Mouse (Mus musculus) testis, adult 2 months (tissue): ENCODE results near the gene Gja8. TPM values are rescaled to one million over a fixed set of nuclear protein-coding genes. Genes with fewer than 3 reads are reported as not detected.

Experiments
- H3K27ac ChIP-seq: fragments of 200-500 bp; 2 replicates; pipeline ENCODE4 v1.5.1; 2012; ENCODE audit warnings: low read depth, low read length; ENCODE audit not compliant: control insufficient read depth, insufficient read depth
- H3K27me3 ChIP-seq: fragments of 200-500 bp; 2 replicates; pipeline ENCODE4 v1.6.1; 2012; ENCODE audit warnings: mild to moderate bottlenecking, low read length, moderate library complexity; ENCODE audit not compliant: control insufficient read depth, insufficient read depth
- H3K36me3 ChIP-seq: fragments of 200-500 bp; 2 replicates; pipeline ENCODE4 v1.6.1; 2012; ENCODE audit warnings: mild to moderate bottlenecking, low read length; ENCODE audit not compliant: control insufficient read depth, insufficient read depth
- H3K4me1 ChIP-seq: fragments of 200-500 bp; 2 replicates; pipeline ENCODE4 v1.6.1; 2012; ENCODE audit warnings: low read length; ENCODE audit not compliant: control insufficient read depth, insufficient read depth
- H3K4me3 ChIP-seq: fragments of 200-500 bp; 2 replicates; pipeline ENCODE4 v1.5.1; 2012; ENCODE audit warnings: low read depth, mild to moderate bottlenecking, low read length, moderate library complexity, mixed read lengths; ENCODE audit not compliant: control insufficient read depth
- CTCF ChIP-seq: fragments of 200-500 bp; IDR thresholded peaks from 2 replicates; pipeline ENCODE4 v1.5.1; 2012; ENCODE audit warnings: low read depth, mild to moderate bottlenecking, inconsistent platforms, low read length, moderate library complexity; ENCODE audit not compliant: control insufficient read depth, insufficient read depth, insufficient replicate concordance
- POLR2A ChIP-seq: fragments of 200-500 bp; IDR thresholded peaks from 2 replicates; pipeline ENCODE4 v1.6.1; 2012; ENCODE audit warnings: low read depth, mild to moderate bottlenecking, inconsistent platforms, low read length, moderate library complexity; ENCODE audit not compliant: control insufficient read depth
- polyA plus RNA-seq: library from polyadenylated mRNA; depleted of rRNA; stranded (reverse); fragments of >200 nt; gene quantifications from 2 replicates; pipeline ENCODE4 v1.2.3, GENCODE M21; 2012; rRNA removed

Gene Gja8
- polyA plus RNA-seq, result 0.19 and 0.23 TPM in 2 replicates

DNA sequence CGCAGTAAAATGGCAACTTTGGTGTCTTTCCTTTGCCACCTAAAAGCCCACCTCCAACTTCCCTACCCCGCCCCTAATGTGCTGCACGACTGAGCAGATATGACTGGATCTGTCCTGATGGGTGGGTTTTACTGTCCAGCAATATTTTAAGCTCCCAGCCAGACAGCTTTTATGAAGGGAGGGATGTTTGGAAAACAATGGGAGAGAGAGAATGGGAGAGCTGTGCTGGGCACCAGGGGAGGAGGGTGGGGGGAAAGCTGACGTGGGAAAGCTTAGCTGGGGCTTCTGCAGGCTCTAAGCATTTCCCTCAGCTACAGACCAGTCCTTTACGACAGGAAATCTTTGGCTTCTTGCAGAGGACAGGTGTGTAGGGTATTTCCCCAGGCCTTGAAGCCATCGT lies at the start of gene Gja8:
Gene Gja8, minus strand, starts transcription at position 101 of the 400 bp plus-strand sequence.
- H3K4me3 ChIP-seq, result no peak within 1 kb of the TSS
- no peak within 1 kb of the TSS for H3K27ac ChIP-seq
- no peak for TF ChIP-seq POLR2A
- no peak for TF ChIP-seq CTCF
- H3K36me3 ChIP-seq, result no peaks in the 10 kb centered on the region
- no peaks in the 10 kb centered on the region for H3K4me1 ChIP-seq
- H3K27me3 ChIP-seq, result no peaks in the 10 kb centered on the region

- no peaks in the 10 kb centered on the region; the same call in 1 of the 2 replicates for H3K4me1 ChIP-seq
Measured at GRCm38 (mm10) chr3:96974467-96974866, 48.6 kb upstream of the Gja8 start.

GRCm38 (mm10) chr3:96970986-96971385 lies 45.2 kb upstream of the Gja8 start:
- TF ChIP-seq POLR2A (no peak), CTCF (no peak)
- Histone ChIP-seq H3K4me3 (no peak overlapping the region), H3K27me3 (no peaks in the 10 kb centered on the region), H3K27ac (no peak overlapping the region), H3K36me3 (no peaks in the 10 kb centered on the region), H3K4me1 (no peaks in the 10 kb centered on the region; the same call in 1 of the 2 replicates)

More at GRCm38 (mm10) chr3:96974467-96974866, 48.6 kb upstream of the Gja8 start:
- no peak overlapping the region for H3K27ac ChIP-seq
- H3K27me3 ChIP-seq, result no peaks in the 10 kb centered on the region
- TF ChIP-seq POLR2A (no peak), CTCF (no peak)
- H3K36me3 ChIP-seq, result no peaks in the 10 kb centered on the region
- H3K4me3 ChIP-seq, result no peak overlapping the region

DNA sequence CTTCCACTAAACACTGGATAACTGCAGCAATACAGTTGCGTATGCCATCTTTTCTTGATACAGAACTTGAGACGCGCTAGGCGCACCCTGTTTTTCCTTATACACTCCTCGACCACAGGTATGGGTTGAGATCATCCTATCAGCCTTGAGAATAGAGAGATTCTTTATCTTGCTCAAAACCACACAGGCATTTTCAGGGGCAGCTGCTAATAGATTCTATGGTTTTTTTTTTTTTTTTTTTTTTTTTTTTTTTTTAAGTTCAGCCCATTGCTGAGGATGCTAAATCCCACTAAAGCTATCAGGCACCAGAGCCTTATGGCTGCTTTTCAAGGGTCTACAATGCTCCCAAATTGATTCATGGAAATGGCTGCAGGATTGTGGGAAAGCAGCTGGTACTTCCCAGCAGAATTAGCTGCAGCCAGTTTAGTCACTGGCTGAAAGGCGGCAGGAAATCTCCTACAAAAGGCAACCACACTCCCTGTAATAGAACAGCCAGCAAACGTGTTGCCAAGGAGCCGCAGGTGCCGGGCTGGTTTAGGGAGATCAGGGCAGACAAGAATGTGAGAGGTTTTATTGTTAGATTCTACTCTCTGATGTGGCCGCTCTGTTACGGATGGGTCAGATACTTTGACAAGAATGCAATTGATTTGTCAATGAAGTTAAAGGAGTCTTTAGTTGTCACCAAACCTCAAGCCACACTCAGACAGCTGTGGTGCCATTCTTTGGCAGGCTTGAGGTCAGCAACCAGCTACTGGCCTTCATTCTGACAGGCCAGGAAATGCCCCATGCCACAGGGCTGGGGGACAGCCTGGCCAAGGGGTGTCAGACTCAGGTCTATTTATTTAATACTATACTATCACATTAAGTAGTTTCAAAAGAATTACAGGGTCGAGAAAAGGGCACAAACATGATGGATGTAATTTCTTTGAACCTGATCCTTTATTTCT lies 37.5 kb upstream of the Gja8 start:
- H3K36me3 ChIP-seq, result no peaks in the 10 kb centered on the region
- no peaks in the 10 kb centered on the region for H3K27me3 ChIP-seq
- peaks cover 4% of the 10 kb centered on the region for H3K4me1 ChIP-seq
- TF ChIP-seq POLR2A (no peak), CTCF (no peak)
- H3K4me3 ChIP-seq, result no peak overlapping the region
- no peak overlapping the region for H3K27ac ChIP-seq

GRCm38 (mm10) chr3:96960597-96960996 lies 34.8 kb upstream of the Gja8 start:
- Histone ChIP-seq H3K36me3 (no peaks in the 10 kb centered on the region), H3K27me3 (no peaks in the 10 kb centered on the region), H3K4me3 (no peak overlapping the region), H3K27ac (no peak overlapping the region), H3K4me1 (peaks cover 4% of the 10 kb centered on the region)
- TF ChIP-seq CTCF, result no peak
- no peak for TF ChIP-seq POLR2A

DNA sequence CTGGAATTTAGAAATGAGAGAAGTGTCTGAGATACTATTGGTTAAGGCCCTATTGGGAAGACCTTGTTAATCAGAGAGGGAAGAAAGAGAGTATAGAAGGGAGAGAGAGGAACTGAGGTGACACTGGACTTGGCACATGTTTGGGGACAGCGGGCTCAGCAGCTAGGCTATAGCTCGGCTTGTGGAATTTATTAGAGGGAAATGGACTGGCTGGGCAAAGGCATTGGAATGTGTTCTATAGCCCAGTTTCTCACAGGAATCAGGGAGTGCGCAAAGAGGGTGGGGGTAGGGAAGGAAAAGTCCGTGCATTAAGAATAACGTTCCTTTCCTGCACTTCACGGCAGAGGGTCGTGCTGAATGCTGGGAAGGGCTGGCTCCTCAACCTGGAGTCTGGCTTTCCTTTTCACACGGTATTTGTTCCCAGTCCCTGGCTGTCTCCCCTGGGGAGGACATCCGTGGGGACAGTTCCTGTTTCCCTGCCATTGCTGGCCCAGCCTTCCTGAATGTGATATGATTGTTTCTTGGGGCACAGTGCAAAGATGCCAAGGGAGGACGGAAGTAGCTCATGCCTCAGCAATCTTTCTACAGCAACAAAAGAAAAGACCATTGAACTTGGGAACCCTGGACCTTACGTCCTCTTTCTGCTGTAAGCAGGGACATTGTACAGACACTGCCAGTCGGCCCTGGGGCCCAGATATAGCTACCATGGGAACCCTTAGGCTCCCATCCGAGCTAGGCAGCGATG lies 27.8 kb upstream of the Gja8 start:
- no peak for TF ChIP-seq POLR2A
- TF ChIP-seq CTCF, result no peak
- Histone ChIP-seq H3K36me3 (no peaks in the 10 kb centered on the region), H3K4me3 (no peak overlapping the region), H3K27ac (no peak overlapping the region), H3K27me3 (no peaks in the 10 kb centered on the region), H3K4me1 (no peaks in the 10 kb centered on the region)

DNA sequence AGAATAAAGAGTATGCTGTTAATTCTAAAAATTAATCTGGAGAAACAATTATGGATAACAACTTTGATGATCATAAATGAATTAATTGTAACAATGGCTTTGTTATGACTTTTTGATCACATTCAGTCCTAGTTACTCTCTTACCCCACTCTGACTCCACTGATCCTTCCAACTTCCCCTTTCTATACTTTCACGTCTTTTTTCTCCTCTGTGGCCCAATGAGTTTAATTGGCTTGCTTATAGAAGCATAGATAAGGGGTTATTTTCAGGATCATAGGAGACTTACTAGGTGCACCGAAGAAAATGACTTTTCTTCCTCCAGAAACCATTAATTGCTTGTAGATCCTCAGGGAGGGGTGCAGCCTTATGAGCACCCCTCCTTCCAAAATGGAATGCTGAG lies 16.9 kb upstream of the Gja8 start:
- Histone ChIP-seq H3K4me1 (no peaks in the 10 kb centered on the region), H3K4me3 (no peak overlapping the region), H3K27me3 (no peaks in the 10 kb centered on the region), H3K27ac (no peak overlapping the region), H3K36me3 (no peaks in the 10 kb centered on the region)
- TF ChIP-seq POLR2A (no peak), CTCF (no peak)
